18 mouse cellular contexts compared by ENCODE assay signal in the genomic region with DNA sequence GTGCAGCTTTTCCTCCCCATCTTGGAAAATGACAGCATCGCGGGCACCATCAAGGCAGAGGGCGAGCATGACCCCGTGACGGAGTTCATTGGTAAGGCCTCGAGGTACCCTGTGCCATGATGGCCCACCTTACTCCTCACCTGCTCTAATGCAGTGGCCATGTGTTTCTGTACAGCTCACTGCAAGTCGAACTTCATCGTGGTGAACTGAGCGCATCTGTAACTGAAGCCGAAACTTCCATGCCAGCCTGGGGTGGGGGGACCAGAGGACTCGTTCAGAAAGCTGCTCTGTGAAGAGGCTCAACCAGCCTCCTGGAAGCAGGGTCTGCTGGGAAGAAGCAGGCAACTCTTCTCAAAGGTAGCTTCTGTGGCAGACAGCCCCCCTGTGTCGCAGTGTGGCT. TPM values are rescaled to one million over a fixed set of nuclear protein-coding genes. Genes with fewer than 3 reads are reported as not detected.
"Had no signal": no experiment of that assay in that cellular context is flagged by ENCODE, and none has a peak within 500 bp of the region (broad histone marks: within the 10 kb centered on the region; RNA-seq: fewer than 3 reads in every experiment).

No protein-coding gene starts in this region.

- H3K27me3 ChIP-seq: limb, embryonic 13.5 days; liver, embryonic 15.5 days; neural tube, embryonic 13.5 days; stomach, embryonic 15.5 days had no signal

- H3K4me3 ChIP-seq: layer of hippocampus, adult 2 months; limb, embryonic 10.5 days; limb, embryonic 13.5 days; liver, embryonic 15.5 days; myocyte; neural tube, embryonic 13.5 days; stomach, embryonic 15.5 days had no signal

- H3K9ac ChIP-seq: limb, embryonic 13.5 days; liver, embryonic 15.5 days; lung, embryonic 14.5 days; neural tube, embryonic 13.5 days; stomach, embryonic 15.5 days had no signal

- H3K4me1 ChIP-seq: liver, embryonic 15.5 days; stomach, embryonic 15.5 days had no signal

- DNase-seq: kidney, adult 2 months; kidney, postnatal 25 days; liver; lung, embryonic 14.5 days; retina, postnatal 1 day; right cerebral cortex, postnatal 25 days; spleen, adult 18-20 months; thymus, postnatal 25 days had no signal

- ATAC-seq: intestine, embryonic 16.5 days; midbrain, embryonic 16.5 days had no signal

- H3K4me2 ChIP-seq: limb, embryonic 13.5 days; liver, embryonic 15.5 days; lung, embryonic 14.5 days; neural tube, embryonic 13.5 days; stomach, embryonic 15.5 days had no signal

- H3K27ac ChIP-seq: kidney, postnatal 0 days; layer of hippocampus, adult 2 months; limb, embryonic 10.5 days; limb, embryonic 13.5 days; liver, embryonic 15.5 days; neural tube, embryonic 13.5 days; stomach, embryonic 15.5 days had no signal

- H3K9me3 ChIP-seq: limb, embryonic 10.5 days; limb, embryonic 13.5 days; liver, embryonic 15.5 days; neural tube, embryonic 13.5 days; stomach, embryonic 15.5 days had no signal

RNA-seq across cellular contexts. Expression of a gene that starts 23.6 kb away (rescaled TPM):
- polyA plus RNA-seq: myocyte had no signal
